Mouse (Mus musculus): ENCODE data around the gene Ifit3b.

DNA sequence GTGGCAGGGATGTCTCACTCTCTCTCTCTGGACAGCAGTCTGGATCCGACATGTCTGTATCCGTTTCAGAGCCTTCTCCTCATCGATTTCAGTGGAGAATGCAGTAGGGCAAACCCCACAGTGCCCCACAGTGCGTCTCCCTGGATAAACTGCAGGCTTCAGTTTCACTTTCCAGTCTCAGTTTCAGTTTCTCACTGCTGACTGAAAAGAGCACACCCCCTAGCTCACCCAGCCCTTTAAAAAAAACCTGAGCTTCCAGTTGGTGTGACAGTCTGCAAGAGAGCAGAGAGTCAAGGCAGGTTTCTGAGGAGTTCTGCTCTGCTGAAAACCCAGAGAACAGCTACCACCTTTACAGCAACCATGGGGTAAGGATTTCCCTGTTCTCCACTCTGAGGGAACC, 32.9 kb downstream of the Ifit3b start, which contains the start of the genes Ifit1bl2 and Ifit1:
- no peak; the same call in 1 of the 2 replicates for TF ChIP-seq POLR2A (IDR thresholded peaks at IDR 0.05; ENCODE audit: low read depth, low read length)
- TF ChIP-seq CTCF (IDR thresholded peaks at IDR 0.05; ENCODE audit: borderline replicate concordance, insufficient read depth, low read length), result no peak
